Mouse (Mus musculus) hindbrain, postnatal 0 days (tissue): ENCODE data around the gene Sgf29. TPM values are rescaled to one million over a fixed set of nuclear protein-coding genes. Genes with fewer than 3 reads are reported as not detected.
"Not testable (repeated sequence)": the region's sequence is repeated elsewhere in the genome, so short reads cannot be mapped to it uniquely, and the experiment has no call there.

ENCODE experiments used
- ATAC-seq: fragments of 200-750 bp; cut with Nextera tagmentation; 2 replicates; pipeline ENCODE4 v1.8.0; 2017; ENCODE audit warnings: mild to moderate bottlenecking, moderate TSS enrichment, moderate library complexity
- DNase-seq: peaks from one replicate; pipeline ENCODE4 v3.0.0-alpha.2; 2015; ENCODE audit warnings: low spot score
- H3K27ac ChIP-seq: fragments of 300-500 bp; sonication (generic); 2 replicates; pipeline ENCODE4 v1.5.1; 2014; ENCODE audit warnings: mild to moderate bottlenecking
- H3K27me3 ChIP-seq: fragments of 300-500 bp; sonication (generic); 2 replicates; pipeline ENCODE4 v1.6.1; 2014; ENCODE audit warnings: low read length, mixed read lengths; ENCODE audit not compliant: insufficient read depth
- H3K36me3 ChIP-seq: fragments of 300-500 bp; sonication (generic); 2 replicates; pipeline ENCODE4 v1.6.1; 2014; ENCODE audit warnings: low read length, mixed read lengths; ENCODE audit not compliant: insufficient read depth
- H3K4me1 ChIP-seq: fragments of 300-500 bp; sonication (generic); 2 replicates; pipeline ENCODE4 v1.6.1; 2014; ENCODE audit warnings: antibody characterized with exemption, low read length, mixed read lengths; ENCODE audit not compliant: insufficient read depth
- H3K4me2 ChIP-seq: fragments of 300-500 bp; sonication (generic); 2 replicates; pipeline ENCODE4 v1.6.1; 2014; ENCODE audit warnings: low read depth, mild to moderate bottlenecking, low read length, moderate library complexity, mixed read lengths
- H3K4me3 ChIP-seq: fragments of 300-500 bp; sonication (generic); 2 replicates; pipeline ENCODE4 v1.5.1; 2014; ENCODE audit warnings: low read length
- H3K9ac ChIP-seq: fragments of 300-500 bp; sonication (generic); replicated peaks from 2 replicates; pipeline ENCODE4 v1.6.1; 2014; ENCODE audit warnings: mild to moderate bottlenecking, low read length, moderate library complexity, mixed read lengths
- H3K9me3 ChIP-seq: fragments of 300-500 bp; sonication (generic); 2 replicates; pipeline ENCODE4 v1.6.1; 2016; ENCODE audit warnings: low read length, mixed read lengths
- CTCF ChIP-seq: IDR thresholded peaks from 2 replicates; pipeline ENCODE4 v1.5.1; 2016; ENCODE audit warnings: antibody characterized with exemption, control low read depth, low read depth
- WGBS: fragments of 180-500 bp; shearing (Covaris S2); extraction: QIAGEN DNeasy Blood & Tissue Kit; methylation state at CpG from one replicate; pipeline ENCODE4 v1.1.7; 2014; 5-methylcytosine and 5-hydroxymethylcytosine counted together
- polyA plus RNA-seq: library from polyadenylated mRNA; unstranded; fragments of >200 nt; fragmentation: Nextera tagmentation; extraction: Ambion mirVana; gene quantifications from 2 replicates; pipeline ENCODE4 v1.2.1, GENCODE M21; 2015
- total RNA-seq: library from RNA; depleted of rRNA; stranded (reverse); fragments of >200 nt; gene quantifications from 2 replicates; pipeline ENCODE4 v1.2.3, GENCODE M21; 2014

Sgf29 gene
- total and polyA plus RNA-seq, 2 experiments from 2014 or later = 36.3 to 47.0 TPM

DNA sequence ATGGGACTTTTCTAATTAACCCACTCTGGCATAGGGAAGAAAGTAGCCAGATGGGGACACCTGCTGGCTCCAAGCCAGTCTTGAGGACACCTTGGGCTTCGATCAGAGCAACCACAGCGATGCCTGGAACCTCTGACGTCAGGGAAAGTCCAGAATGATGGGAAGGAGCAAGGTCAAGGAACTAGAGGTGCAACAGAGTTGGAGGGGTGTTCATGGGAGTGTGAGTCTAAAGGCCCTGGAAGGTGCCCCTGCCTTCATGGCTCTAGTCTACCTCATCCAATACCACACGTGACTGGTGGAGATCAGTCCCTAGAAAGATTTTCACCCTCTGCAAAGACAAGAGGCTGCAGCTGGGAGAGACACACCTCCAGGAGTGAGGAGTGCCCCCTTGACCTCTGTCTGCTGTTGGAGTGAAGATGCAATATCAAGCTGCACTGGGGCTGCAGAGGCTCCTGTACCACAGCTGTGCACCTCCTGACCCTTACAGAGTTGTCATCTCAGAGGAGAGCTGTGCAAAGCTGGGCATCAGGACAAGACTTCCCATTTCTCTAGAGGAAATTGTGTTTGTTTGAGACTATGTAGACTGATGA lies 27.6 kb downstream of the Sgf29 start:
- H3K4me2 ChIP-seq = no peak overlapping the region
- H3K27ac ChIP-seq = peak overlapping the region; percentile 70; the same call in 1 of the 2 replicates
- H3K4me1 ChIP-seq = no peaks in the 10 kb centered on the region
- H3K4me3 ChIP-seq = no peak overlapping the region
- H3K9ac ChIP-seq = no peak overlapping the region
- no peak for ATAC-seq
- WGBS = 83% methylated on average over 4 of the region's 4 CpGs
- no peaks in the 10 kb centered on the region for H3K27me3 ChIP-seq
- no peak for TF ChIP-seq CTCF
- DNase-seq = no peak
- peaks cover 16% of the 10 kb centered on the region for H3K36me3 ChIP-seq
- H3K9me3 ChIP-seq = no peaks in the 10 kb centered on the region

- TF ChIP-seq CTCF = no peak
- DNase-seq = no peak
- no peaks in the 10 kb centered on the region for H3K36me3 ChIP-seq
- H3K4me3 ChIP-seq = no peak overlapping the region
- no peaks in the 10 kb centered on the region for H3K4me1 ChIP-seq
- H3K27me3 ChIP-seq = no peaks in the 10 kb centered on the region
- no peak overlapping the region for H3K4me2 ChIP-seq
- no peak for ATAC-seq
- WGBS = 85% methylated on average over 8 of the region's 8 CpGs
- H3K27ac ChIP-seq = no peak overlapping the region
- H3K9me3 ChIP-seq = no peaks in the 10 kb centered on the region
- H3K9ac ChIP-seq = no peak overlapping the region
Measured at GRCm38 (mm10) chr7:126678545-126679341, 29.6 kb downstream of the Sgf29 start.

- no peaks in the 10 kb centered on the region for H3K9me3 ChIP-seq
- 85% methylated on average over 5 of the region's 5 CpGs for WGBS
- TF ChIP-seq CTCF = no peak
- ATAC-seq (no peak), DNase-seq (no peak)
- H3K4me3 ChIP-seq = no peak overlapping the region
- H3K27me3 ChIP-seq = no peaks in the 10 kb centered on the region
- no peak overlapping the region for H3K27ac ChIP-seq
- no peak overlapping the region for H3K4me2 ChIP-seq
- H3K36me3 ChIP-seq = no peaks in the 10 kb centered on the region
- no peaks in the 10 kb centered on the region for H3K4me1 ChIP-seq
- H3K9ac ChIP-seq = no peak overlapping the region
Measured at GRCm38 (mm10) chr7:126679683-126680082, 30.6 kb downstream of the Sgf29 start.

- Histone ChIP-seq H3K27me3 (no peaks in the 10 kb centered on the region), H3K9ac (no peak overlapping the region), H3K9me3 (no peaks in the 10 kb centered on the region), H3K27ac (no peak overlapping the region), H3K36me3 (no peaks in the 10 kb centered on the region), H3K4me2 (no peak overlapping the region), H3K4me1 (no peaks in the 10 kb centered on the region), H3K4me3 (no peak overlapping the region)
- ATAC-seq = no peak
- DNase-seq = no peak
- no peak for TF ChIP-seq CTCF
- WGBS = 95% methylated on average over 5 of the region's 5 CpGs
Measured at GRCm38 (mm10) chr7:126681221-126681620, 32.1 kb downstream of the Sgf29 start.

DNA sequence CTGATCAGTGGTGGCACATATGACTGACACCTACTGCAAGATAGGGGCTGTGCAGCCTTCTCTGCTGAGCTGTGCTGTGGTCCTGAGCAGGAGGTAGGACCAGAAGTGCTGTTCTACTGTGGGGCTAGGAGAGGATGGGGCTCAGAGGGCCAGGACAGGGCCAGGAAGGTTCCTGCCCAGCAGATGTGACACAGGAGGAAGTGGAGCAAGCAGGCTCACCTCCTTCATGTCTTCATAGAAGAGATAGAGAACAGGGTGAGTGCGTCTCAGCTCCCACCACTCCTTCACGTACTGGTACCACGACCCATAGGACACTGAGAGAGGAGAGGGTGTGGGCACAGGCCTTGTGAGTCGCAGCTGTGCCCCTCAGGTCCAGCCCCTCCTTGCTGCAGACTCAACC lies 39.0 kb downstream of the Sgf29 start:
- WGBS = 83% methylated on average over 4 of the region's 4 CpGs
- not testable (repeated sequence) for H3K27ac ChIP-seq, H3K9me3 ChIP-seq, ATAC-seq, H3K4me1 ChIP-seq, DNase-seq, H3K4me2 ChIP-seq, H3K27me3 ChIP-seq, H3K4me3 ChIP-seq, H3K9ac ChIP-seq
- peaks cover 16% of the 10 kb centered on the region for H3K36me3 ChIP-seq

DNA sequence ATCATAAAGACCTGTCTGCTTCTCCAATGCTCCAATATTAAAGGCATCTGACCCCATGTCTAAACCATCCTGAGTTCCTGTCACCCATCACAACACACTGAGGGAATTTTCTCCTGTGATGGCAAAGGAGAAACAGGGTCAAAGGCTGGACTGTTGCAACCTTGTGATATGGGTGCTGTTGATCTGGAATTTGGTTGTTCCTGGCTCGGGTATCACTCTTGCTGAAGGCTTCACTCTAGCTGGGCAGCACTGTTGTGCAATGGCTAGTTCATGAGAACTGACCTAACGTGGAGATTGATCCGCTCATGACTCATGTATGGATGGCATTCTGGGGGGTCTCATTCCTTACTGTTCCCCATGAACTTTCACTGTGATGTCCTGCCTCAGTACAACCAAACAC lies 39.9 kb downstream of the Sgf29 start:
- Histone ChIP-seq H3K27me3 (no peaks in the 10 kb centered on the region), H3K9ac (no peak overlapping the region), H3K36me3 (peaks cover 16% of the 10 kb centered on the region), H3K4me1 (no peaks in the 10 kb centered on the region), H3K27ac (no peak overlapping the region), H3K4me3 (no peak overlapping the region), H3K4me2 (no peak overlapping the region), H3K9me3 (no peaks in the 10 kb centered on the region)
- no peak for DNase-seq
- WGBS = 82% methylated on average over 3 of the region's 3 CpGs
- ATAC-seq = no peak
- TF ChIP-seq CTCF = no peak

DNA sequence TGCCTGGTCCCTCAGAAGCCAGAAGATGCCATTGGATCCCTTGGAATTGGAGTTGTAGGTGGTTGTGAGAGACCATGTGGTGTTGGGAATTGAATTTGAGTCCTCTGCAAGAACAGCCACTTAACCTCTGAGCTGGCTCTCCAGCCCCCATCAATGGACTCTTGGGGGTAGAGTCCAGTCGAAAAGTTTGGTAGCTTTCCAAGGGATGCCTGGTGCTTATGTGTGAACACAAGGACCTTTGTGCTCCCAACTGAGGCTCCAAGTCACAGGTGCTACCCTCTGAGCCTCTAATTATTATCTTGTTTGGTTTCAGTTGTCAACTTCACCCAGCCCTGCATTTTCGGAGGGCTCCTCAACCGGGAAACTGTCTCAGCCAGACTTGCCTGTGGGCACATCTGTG lies 41.6 kb downstream of the Sgf29 start:
- Histone ChIP-seq H3K27me3 (no peaks in the 10 kb centered on the region), H3K9ac (no peak overlapping the region), H3K9me3 (no peaks in the 10 kb centered on the region), H3K4me2 (no peak overlapping the region), H3K27ac (no peak overlapping the region), H3K36me3 (peaks cover 16% of the 10 kb centered on the region), H3K4me3 (no peak overlapping the region), H3K4me1 (no peaks in the 10 kb centered on the region; the same call in 1 of the 2 replicates)
- TF ChIP-seq CTCF = no peak
- ATAC-seq = no peak
- no peak for DNase-seq
- WGBS = 79% methylated on average over 3 of the region's 3 CpGs
